Mouse (Mus musculus) frontal cortex, adult 2 months (tissue): ENCODE results near the gene B4galt3. TPM values are rescaled to one million over a fixed set of nuclear protein-coding genes. Genes with fewer than 3 reads are reported as not detected.
A peak's percentile ranks its signal among the peaks of the same experiment; 100 is the strongest.
"Not testable (repeated sequence)": the region's sequence is repeated elsewhere in the genome, so short reads cannot be mapped to it uniquely, and the experiment has no call there.

Experiments used
- DNase-seq, 2 experiments: peaks; one replicate each; pipeline ENCODE4 v3.0.0; 2022; ENCODE audit warnings: low spot score in 1 of 2; ENCODE audit errors: extremely low spot score in 1 of 2
- polyA plus RNA-seq: library from polyadenylated mRNA; depleted of rRNA; stranded (reverse); fragments of >200 nt; gene quantifications from 2 replicates; pipeline ENCODE4 v1.2.3, GENCODE M21; 2012

Gene B4galt3
- polyA plus RNA-seq, 1 experiment = 73.7 TPM

- no peak for DNase-seq
These were observed 30.0 kb upstream of the B4galt3 start for GRCm38 (mm10) chr1:171239992-171240744.

GRCm38 (mm10) chr1:171240911-171241310 lies 29.2 kb upstream of the B4galt3 start:
- no peak for DNase-seq

GRCm38 (mm10) chr1:171241952-171242351 lies 28.2 kb upstream of the B4galt3 start:
- not testable (repeated sequence) for DNase-seq

- DNase-seq = no peak
These were observed 24.8 kb upstream of the B4galt3 start for GRCm38 (mm10) chr1:171245353-171245752.

- DNase-seq = peak; percentile 98 to 99
These were observed 23.2 kb upstream of the B4galt3 start for GRCm38 (mm10) chr1:171246709-171247452.

GRCm38 (mm10) chr1:171247453-171247841 lies 22.7 kb upstream of the B4galt3 start:
- DNase-seq = no peak

GRCm38 (mm10) chr1:171247916-171248315 lies 22.2 kb upstream of the B4galt3 start:
- DNase-seq = no peak

GRCm38 (mm10) chr1:171248386-171249226 lies 21.5 kb upstream of the B4galt3 start:
- DNase-seq = peak in 1 of 2 experiments; percentile 27

GRCm38 (mm10) chr1:171249913-171250600 lies 20.1 kb upstream of the B4galt3 start, which contains the start of gene Adamts4:
Gene Adamts4 (plus strand): TSS chr1:171250421.
- peak in 1 of 2 experiments; percentile 65 for DNase-seq

GRCm38 (mm10) chr1:171250680-171251593 lies 19.2 kb upstream of the B4galt3 start, which contains the start of gene Ndufs2:
Gene Ndufs2 (minus strand): TSS chr1:171251388.
- no peak for DNase-seq

GRCm38 (mm10) chr1:171251594-171252324 lies 18.4 kb upstream of the B4galt3 start:
- DNase-seq = no peak

- no peak for DNase-seq
These were observed 17.7 kb upstream of the B4galt3 start for GRCm38 (mm10) chr1:171252415-171252814.

- no peak for DNase-seq
These were observed 13.9 kb upstream of the B4galt3 start for GRCm38 (mm10) chr1:171256095-171256818.

- DNase-seq = peak in 1 of 2 experiments; percentile 83
These were observed 13.1 kb upstream of the B4galt3 start for GRCm38 (mm10) chr1:171256937-171257548.

- no peak for DNase-seq
These were observed 12.3 kb upstream of the B4galt3 start for GRCm38 (mm10) chr1:171257781-171258180.

GRCm38 (mm10) chr1:171258921-171259320 lies 11.2 kb upstream of the B4galt3 start:
- no peak for DNase-seq

- no peak for DNase-seq
These were observed 9.8 kb upstream of the B4galt3 start for GRCm38 (mm10) chr1:171260316-171260715.
